Mouse (Mus musculus) midbrain, embryonic 12.5 days (tissue): Measurements from ENCODE around the gene F2rl3. TPM values are rescaled to one million over a fixed set of nuclear protein-coding genes. Genes with fewer than 3 reads are reported as not detected.

Experiments
- ATAC-seq: fragments of 200-750 bp; cut with Nextera tagmentation; 2 replicates; pipeline ENCODE4 v1.8.0; 2017; ENCODE audit warnings: low read depth, moderate TSS enrichment, moderate library complexity; ENCODE audit not compliant: low FRiP score
- H3K27ac ChIP-seq: fragments of 300-500 bp; sonication (generic); replicated peaks from 2 replicates; pipeline ENCODE4 v1.5.1; 2016; ENCODE audit warnings: mild to moderate bottlenecking
- H3K27me3 ChIP-seq: fragments of 300-500 bp; sonication (generic); 2 replicates; pipeline ENCODE4 v1.6.1; 2016; ENCODE audit warnings: mild to moderate bottlenecking
- H3K36me3 ChIP-seq: fragments of 300-500 bp; sonication (generic); 2 replicates; pipeline ENCODE4 v1.6.1; 2016
- H3K4me1 ChIP-seq: fragments of 300-500 bp; sonication (generic); 2 replicates; pipeline ENCODE4 v1.6.1; 2016
- H3K4me2 ChIP-seq: fragments of 300-500 bp; sonication (generic); replicated peaks from 2 replicates; pipeline ENCODE4 v1.6.1; 2016; ENCODE audit warnings: mild to moderate bottlenecking, moderate library complexity
- H3K4me3 ChIP-seq: fragments of 300-500 bp; sonication (generic); 2 replicates; pipeline ENCODE4 v1.5.1; 2016; ENCODE audit warnings: mild to moderate bottlenecking
- H3K9ac ChIP-seq: fragments of 300-500 bp; sonication (generic); replicated peaks from 2 replicates; pipeline ENCODE4 v1.6.1; 2016; ENCODE audit warnings: mild to moderate bottlenecking, moderate library complexity
- H3K9me3 ChIP-seq: fragments of 300-500 bp; sonication (generic); 2 replicates; pipeline ENCODE4 v1.6.1; 2016; ENCODE audit warnings: mild to moderate bottlenecking
- WGBS: fragments of 180-500 bp; shearing (Covaris S2); methylation state at CpG from one replicate; pipeline ENCODE4 v1.1.7; 2016; 5-methylcytosine and 5-hydroxymethylcytosine counted together
- polyA plus RNA-seq: library from polyadenylated mRNA; unstranded; fragments of >200 nt; fragmentation: Nextera tagmentation; extraction: Ambion mirVana; gene quantifications from 2 replicates; pipeline ENCODE4 v1.2.1, GENCODE M21; 2016

Gene F2rl3
- polyA plus RNA-seq, 1 experiment from 2014 or later = 0.65 TPM

DNA sequence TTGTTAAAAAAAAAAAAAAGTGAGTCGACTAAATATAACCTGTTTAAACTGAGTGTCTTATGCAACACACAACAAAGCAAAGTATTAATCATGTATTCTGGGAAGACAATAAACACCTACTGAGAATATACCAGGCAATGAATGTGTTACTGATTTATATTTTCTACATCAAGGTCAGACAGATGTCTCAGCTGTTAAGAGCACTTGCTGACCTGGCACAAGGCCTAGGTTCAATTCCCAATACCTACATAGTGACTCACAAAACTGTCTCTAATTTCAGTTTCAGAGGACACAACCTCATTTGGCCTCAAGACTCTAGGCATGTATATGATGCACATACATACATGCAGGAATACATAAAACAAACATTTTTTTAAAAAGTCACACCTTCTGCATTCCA is 16.1 kb downstream of the F2rl3 start:
- no peak for ATAC-seq
- no peaks in the 10 kb centered on the region for H3K27me3 ChIP-seq
- H3K4me1 ChIP-seq = no peaks in the 10 kb centered on the region
- H3K36me3 ChIP-seq = no peaks in the 10 kb centered on the region
- H3K4me3 ChIP-seq = no peak overlapping the region
- no peaks in the 10 kb centered on the region for H3K9me3 ChIP-seq
- no peak overlapping the region for H3K4me2 ChIP-seq
- WGBS = 81% methylated on average over 1 of the region's 1 CpGs
- no peak overlapping the region for H3K27ac ChIP-seq
- no peak overlapping the region for H3K9ac ChIP-seq

DNA sequence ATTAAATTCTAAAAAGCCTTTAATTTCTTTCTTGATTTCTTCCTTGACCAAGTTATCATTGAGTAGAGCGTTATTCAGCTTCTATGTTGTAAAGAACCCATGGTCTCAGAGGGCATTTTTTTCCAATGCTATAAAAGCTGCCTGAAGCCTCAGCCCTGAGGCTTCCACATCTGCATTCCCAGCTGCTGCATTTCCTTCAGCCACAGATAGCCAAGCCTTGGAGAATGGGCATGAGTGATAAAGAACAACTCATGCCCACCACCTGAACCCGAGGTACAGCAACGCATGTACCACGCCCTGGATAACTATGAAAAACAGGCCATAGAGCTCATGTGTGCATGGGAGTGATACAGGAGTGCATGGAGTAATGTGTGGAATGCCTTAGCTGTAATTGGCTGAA is 19.0 kb downstream of the F2rl3 start:
- H3K4me2 ChIP-seq = no peak overlapping the region
- 96% methylated on average over 4 of the region's 4 CpGs for WGBS
- no peaks in the 10 kb centered on the region for H3K9me3 ChIP-seq
- H3K4me1 ChIP-seq = no peaks in the 10 kb centered on the region
- ATAC-seq = no peak
- H3K27ac ChIP-seq = no peak overlapping the region
- no peak overlapping the region for H3K9ac ChIP-seq
- no peaks in the 10 kb centered on the region for H3K27me3 ChIP-seq
- no peaks in the 10 kb centered on the region for H3K36me3 ChIP-seq
- H3K4me3 ChIP-seq = no peak overlapping the region

DNA sequence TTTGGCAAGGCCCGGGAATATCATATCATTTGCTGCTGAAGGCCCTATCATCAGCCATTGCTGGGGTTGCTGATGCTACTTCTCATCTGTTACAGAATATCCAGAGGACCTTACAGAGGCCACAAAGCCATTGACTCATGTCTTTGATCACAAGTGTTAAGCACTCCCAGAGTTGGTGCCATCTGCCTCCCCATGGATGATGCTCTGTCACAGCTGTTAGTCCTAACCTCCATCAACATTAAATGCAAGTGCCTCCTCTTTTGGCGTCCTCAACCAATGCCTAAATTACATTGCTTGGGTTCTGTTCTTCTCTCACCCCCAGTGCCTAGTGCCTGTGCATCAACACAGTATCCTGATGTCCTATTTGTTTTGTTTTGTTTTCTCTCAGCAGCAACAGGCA is 39.9 kb downstream of the F2rl3 start:
- WGBS = 84% methylated on average over 2 of the region's 2 CpGs
- ATAC-seq = no peak
- Histone ChIP-seq H3K9ac (no peak overlapping the region), H3K4me2 (no peak overlapping the region), H3K4me3 (no peak overlapping the region), H3K27me3 (no peaks in the 10 kb centered on the region), H3K9me3 (no peaks in the 10 kb centered on the region), H3K27ac (no peak overlapping the region), H3K4me1 (no peaks in the 10 kb centered on the region), H3K36me3 (no peaks in the 10 kb centered on the region)

DNA sequence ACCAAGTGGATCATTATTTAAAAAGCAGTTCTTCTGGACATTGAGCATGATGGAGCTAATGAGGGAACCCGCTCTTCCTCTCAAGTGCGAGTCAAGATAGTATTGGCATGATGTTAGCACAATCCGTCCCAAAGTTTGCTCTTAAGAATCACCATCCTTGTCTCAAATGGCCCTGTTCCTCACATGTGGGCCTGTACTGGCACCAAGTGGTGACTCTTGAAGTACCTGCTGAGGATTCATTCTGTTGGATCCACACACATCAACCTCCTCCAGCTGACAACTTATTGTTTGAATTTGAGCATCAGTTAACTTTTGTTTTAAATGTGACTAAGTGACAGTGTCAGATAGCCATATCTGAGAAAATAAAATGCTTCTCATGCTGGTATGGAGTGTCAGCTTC is 51.0 kb downstream of the F2rl3 start:
- H3K4me2 ChIP-seq = no peak overlapping the region
- no peak for ATAC-seq
- WGBS = 92% methylated on average over 3 of the region's 3 CpGs
- no peaks in the 10 kb centered on the region for H3K4me1 ChIP-seq
- no peak overlapping the region for H3K27ac ChIP-seq
- H3K9me3 ChIP-seq = no peaks in the 10 kb centered on the region
- H3K36me3 ChIP-seq = peaks cover 12% of the 10 kb centered on the region; the same call in 1 of the 2 replicates
- no peak overlapping the region for H3K9ac ChIP-seq
- H3K27me3 ChIP-seq = no peaks in the 10 kb centered on the region
- no peak overlapping the region for H3K4me3 ChIP-seq

Other genes with a start within 250 kb of the F2rl3 start
- gene Med26, start 213.6 kb upstream of the F2rl3 start, polyA plus RNA-seq = 19.1 and 19.6 TPM in 2 replicates
- 127 and 128 TPM in 2 replicates for gene Smim7, start 190.8 kb upstream of the F2rl3 start, polyA plus RNA-seq
- gene Tmem38a, start 189.8 kb upstream of the F2rl3 start, polyA plus RNA-seq = 11.0 and 13.5 TPM in 2 replicates
- gene Nwd1, start 115.2 kb upstream of the F2rl3 start, polyA plus RNA-seq = 0.10 and 0.18 TPM in 2 replicates
- gene Sin3b, start 38.6 kb upstream of the F2rl3 start, polyA plus RNA-seq = 157 and 158 TPM in 2 replicates